Mouse (Mus musculus): ENCODE results near the gene Snx20.

Snx20 gene

DNA sequence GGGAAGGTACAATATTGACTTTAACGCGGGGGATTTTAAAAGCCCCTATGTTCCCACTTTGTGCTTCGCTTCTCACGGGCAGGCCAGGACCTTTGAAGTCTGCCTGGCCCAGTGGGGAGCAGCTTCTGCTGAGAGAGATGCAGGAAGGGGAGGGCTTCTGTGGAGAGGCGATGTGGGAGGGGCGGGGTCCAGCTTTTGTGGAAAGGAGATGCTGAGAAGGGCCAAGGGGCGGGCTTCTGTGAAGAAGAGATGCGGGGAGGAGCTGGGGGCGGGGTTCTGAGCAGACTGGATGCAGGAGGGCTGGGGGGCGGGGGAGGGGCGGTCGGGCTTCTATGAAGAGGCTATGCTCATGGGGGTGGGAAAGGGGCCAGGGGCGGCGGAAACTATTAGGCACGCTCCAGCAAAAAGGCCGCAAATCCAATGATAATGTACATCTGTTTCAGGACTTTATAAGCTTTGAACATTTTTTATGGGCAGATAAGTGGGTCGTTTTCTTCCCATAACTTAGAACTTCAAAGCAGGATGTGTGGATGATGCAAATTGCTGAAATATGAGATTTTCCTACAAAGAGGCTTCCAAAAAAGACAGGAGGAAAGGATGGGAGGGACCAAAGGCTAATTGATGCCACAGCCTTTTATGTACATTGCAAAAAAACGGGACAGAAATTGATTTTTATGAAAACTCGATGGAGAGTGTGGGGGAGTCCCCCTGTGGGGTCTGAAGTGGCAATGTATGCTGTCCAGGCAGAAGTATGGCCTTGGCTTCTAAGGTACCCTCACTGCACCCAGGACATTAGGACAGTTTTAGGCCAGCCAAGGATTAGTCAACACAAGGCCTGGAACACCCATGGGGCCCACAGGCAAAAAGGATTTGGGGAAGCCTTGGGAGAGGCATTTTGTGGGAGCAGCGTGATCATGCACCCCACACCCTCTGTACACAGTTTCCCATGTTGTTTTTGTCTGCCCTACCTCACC, 31.6 kb downstream of the Snx20 start:
- peak; percentile 61 for DNase-seq (ENCODE audit: low read depth)

DNA sequence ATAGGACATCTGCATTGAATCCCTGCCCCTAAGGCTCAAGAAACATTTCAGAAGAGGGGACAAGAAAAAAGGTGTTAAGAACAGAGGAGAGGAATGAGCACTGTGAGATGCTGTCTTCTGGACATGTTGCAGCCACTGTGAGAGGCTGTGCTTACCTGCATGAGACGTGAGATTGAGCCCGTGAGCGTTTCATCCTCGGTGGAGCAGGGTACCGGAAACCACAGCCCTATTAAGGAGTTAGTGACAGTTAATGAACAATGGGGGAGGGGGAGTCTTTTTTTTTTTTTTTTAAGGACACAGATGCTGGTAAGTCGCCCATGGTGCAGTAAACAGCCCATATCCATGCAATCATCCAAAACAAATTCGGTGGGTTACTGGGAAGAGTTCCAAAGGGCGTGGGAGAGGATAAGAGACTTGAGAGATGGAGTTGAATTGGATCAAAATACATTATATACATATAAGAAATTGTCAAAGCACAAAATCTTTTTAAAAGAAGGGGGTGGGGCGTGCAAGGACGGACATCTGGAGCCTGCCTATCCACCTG, 32.4 kb downstream of the Snx20 start:
- no peak for DNase-seq (ENCODE audit: low read depth)

DNA sequence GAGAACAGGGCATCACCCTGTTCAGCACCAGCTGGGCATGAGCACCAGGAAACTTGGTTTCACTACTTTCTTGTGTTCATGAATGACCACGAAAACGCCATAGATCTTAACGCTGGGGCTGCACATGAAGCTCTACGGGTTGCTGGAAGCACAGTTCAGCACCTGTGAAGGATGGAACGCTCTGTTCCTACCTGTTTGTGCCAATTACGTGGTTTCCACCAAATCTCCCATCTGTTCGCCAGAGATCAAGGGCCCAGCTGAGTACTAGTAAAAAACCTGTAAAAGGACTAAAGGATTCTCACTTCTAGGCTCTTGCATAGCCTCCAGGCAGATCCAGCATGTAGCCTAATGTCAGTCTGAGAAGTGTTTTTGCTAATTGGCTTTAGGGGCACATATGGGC, 36.4 kb downstream of the Snx20 start:
- no peak for DNase-seq (ENCODE audit: low read depth)

DNA sequence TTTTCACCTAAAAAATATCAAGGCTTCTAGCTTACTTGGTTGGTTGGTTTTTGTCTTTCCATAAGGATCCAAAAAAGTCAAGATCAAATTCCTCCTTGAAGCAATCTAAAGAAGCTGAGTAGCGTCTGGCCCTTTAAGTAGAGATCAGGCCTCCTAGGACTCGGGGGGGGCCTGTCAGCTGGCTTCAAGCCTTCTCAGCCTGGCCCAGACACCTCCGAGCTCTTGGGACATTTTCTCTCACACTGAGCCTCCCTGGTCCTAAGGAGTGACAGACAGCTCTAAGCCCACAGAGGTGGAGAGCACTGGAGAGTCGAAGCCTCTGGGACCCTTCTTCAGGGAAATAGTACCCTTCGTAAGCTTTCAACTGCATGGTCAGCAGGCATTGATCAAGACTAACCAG, 37.4 kb downstream of the Snx20 start:
- DNase-seq (ENCODE audit: low read depth): no peak

DNA sequence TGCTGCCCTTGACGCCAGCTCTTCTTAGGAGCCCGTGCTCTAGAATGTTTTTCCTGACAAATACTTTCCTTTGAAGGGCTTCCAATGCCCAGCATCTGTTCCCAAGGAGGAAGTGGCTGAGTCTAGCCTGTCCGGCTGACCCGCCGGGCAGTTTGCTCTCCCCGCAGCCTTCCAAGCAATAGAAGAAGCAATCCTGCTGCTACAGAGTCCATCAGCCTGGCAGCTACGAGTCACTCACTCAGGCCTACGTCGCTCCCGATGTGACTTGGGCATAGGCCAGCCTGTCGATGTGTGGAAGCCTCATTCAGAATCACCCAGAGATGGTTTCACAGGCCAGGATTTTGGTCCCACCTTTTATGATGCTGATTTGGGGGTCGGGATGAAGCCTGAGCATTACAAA, 39.9 kb downstream of the Snx20 start:
- no peak for DNase-seq (ENCODE audit: low read depth)

DNA sequence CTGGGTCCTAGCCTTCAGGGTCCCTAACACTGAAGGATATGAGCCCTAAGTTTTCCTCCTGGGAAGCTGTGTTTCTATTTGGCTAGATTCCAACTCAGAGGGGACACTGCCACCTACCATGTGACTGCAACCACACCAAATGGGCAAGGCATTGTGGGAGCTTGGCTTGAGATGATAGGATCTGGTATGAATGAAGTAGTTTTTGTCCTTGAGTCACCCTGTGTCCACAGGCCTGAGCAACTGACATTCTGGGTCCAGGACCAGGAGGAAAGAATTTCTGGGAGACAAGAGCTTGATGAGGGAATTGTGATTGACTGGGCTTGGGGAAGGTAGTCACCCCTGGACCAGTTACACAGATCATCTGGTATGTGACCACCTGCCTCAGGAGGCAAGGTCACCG, 42.0 kb downstream of the Snx20 start:
- no peak for DNase-seq (ENCODE audit: low read depth)

DNA sequence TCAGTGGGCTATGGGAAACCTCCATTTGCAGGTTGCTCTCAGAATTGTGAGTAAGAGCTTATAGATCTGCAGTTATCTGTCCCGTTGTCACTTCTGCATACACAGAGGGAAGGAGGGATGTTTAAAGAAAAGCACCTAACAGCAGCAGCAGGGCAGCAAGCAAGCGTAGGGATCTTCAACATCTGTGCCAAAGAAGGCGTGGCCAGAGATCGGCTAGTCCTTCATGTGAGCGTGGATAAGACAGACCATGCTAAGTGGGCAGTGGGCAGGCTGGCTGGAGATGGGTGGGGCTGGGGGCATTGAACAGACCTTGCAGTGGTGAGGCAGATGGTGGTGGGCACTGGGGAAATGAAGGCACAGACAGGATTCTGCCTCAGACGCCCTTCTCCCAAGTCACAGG, 45.7 kb downstream of the Snx20 start:
- DNase-seq (ENCODE audit: low read depth): no peak

DNA sequence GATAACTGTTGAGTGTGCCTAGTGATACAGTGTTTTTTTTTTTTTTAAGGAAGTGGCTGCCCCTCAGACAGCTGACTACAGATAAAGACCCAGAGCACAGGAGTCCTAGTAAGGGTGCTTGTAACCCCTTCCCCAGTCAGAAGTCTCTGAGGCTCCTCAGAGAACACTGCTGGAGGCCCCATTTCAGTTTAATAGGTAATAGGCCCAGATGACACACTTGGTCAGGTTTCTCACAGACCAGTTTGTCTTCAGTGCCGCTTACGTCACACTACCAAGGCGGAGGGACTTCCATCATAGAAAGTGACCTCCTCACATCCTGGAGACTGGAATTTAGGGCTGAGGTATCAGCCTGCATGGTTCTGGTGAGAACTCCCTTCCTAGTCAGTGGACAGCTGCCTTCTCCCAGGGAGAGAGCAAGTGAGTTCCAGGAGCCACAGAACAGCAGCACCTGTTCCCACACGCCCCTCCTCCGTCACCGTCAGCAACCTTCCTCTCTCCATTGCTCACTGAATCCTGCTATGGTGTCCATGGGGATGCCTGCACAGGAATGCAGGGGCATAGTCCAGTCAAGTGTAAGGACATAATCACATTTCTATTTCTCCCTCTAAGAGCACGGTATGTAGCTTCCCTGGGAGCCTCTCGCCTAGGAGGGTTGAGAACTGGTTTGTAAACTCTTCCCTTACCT, 47.6 kb downstream of the Snx20 start:
- DNase-seq (ENCODE audit: low read depth): no peak

DNA sequence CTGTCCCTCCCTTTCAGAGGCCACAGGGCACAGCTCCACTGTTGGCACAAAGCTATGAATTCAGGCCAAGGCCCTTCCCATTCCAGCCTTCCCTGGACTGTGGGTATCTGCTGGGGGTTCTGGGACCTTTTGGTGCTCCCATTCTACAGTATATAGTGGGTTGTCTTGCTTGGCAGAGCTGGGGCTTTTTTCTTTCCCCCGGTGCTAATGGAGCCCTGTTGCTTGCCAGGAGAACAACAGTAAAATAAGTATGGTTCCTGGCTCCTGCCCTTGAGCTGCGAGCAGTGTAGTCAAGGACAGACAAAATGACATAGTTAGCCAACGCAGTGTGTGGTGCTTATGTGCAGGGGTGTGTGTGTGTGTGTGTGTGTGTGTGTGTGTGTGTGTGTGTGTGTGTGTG, 52.1 kb downstream of the Snx20 start:
- DNase-seq (ENCODE audit: low read depth): no peak

DNA sequence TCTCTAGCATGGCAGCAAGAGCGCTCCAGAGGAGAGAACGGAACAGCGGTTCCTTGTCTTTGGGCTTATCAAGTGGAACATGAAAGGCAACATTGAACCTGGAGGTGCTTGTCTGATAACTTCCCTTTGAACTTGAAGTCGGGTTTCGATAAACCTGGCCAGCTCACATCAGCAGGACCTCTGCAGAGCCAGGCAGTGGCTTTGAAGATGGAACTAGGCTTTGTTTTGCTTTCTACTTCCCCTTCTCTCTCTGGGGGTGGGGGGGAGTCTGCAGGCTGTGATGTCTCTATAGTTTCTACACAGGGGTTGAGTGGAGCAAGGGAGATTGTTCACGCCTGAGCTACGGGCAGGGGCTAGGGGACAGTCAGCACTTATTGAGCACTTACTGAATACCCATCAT, 55.1 kb downstream of the Snx20 start:
- no peak for DNase-seq (ENCODE audit: low read depth)

DNA sequence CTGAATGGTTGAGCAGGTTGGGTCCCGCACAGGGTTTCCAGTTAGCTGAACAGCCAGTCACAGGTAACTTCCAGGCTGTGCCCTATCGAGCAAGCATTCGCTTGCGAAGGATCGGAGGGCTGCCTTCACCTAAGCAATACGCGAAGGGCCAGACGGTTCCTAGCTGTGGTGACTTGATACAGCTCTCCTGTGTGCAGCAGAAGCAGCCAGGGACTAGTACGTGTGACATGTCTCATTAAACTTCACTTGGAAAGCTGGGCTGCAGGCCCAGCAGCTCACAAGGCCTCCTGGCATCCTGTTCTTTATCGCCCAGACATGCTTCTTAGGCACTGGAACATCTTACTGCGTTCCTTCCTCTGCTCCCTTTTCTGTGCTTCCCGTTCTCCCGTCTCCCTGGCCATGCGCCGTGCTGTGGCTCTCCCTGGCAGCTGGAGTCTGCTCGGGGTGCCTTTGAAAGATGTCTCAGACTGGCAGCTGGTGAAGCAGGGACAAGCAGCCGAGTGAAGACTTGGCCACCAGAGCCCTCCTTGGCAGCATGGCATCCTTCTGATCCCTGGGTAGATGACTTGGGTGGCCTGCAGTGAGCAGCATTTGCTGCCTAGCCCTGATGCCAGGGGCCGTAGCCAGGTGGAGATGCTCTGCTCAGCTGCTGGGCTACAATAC, 56.1 kb downstream of the Snx20 start:
- no peak for DNase-seq (ENCODE audit: low read depth)

DNA sequence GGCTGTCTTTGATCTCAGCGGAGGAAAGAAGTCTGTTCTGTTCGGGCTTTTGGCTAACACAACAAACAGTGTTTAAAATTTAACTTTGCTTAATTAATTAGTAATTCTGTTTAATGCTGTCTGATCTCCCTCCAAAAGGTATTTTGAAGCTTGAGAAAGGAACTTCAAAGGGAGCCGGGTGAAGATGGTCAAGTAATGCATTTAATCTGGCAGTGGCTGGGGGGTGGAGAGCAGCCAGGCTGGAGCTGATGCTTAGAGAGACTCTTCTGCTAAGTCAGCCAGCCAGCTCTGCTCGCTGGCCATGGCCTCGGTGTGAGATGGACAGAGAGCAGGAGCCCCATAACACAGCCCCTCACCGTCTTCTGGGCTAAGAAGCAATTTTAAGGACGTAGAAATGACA, 56.7 kb downstream of the Snx20 start:
- no peak for DNase-seq (ENCODE audit: low read depth)

DNA sequence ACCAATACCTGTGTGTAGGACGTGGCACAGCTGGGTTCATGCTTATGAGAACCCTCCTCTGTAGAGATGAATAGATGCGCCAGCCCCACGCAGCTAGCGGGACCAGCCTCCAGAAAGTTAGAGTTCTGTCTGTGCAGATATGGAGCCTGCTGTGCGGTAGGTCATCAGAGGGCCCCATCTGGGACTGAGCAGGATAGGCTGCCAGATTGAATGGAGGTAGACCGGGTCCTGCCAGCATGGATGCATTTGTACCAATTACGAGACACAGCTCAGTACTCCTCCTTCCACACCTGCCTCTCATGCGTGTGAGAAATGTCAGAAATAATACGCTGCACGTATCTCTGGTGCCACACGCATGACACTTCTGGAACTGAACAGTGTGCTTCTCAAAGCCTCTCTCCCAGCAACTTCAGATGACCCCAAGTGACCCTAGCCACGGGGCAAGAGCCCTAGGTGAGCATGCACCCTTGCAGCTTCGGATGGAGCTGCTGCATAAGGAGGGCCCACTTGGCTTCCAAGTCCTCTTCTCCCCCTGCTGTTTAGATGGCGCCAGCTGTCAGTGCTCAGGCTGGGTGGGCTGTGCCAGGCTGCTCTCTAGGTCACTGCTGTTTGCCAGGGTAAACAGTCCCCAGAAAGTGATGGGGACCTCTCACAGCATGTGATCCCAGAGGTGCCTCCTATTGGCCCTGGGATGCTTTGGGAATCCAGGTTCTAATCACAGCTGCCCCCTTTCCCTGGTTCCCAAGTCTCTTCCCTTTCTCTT, 57.3 kb downstream of the Snx20 start:
- no peak for DNase-seq (ENCODE audit: low read depth)

DNA sequence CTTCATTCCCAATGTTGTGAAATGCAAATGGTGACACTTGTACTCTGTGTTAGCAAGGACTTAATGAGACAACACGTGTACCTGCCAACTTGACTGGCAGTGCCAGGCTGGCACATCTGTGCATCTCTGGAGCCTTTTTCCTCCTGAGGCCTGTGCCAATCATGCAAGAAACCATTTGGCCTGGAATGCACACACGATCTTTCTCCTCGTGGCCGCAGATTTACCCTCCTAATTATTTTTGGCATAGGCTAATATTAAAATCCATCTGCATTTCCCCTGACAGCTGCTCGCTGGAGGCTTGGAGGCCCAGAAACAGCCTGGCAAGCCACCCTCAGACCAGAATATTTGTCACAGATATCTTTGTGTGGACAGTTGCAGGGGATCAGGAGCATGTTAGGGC, 58.3 kb downstream of the Snx20 start:
- DNase-seq (ENCODE audit: low read depth): no peak

Data from induced T-regulatory cell, adult 2 months (primary cell).